Mouse (Mus musculus) common myeloid progenitor, adult 5-6 weeks (primary cell): ENCODE data around the gene Vps37d. TPM values are rescaled to one million over a fixed set of nuclear protein-coding genes. Genes with fewer than 3 reads are reported as not detected.
A peak's percentile ranks its signal among the peaks of the same experiment; 100 is the strongest.
"Not testable (repeated sequence)": the region's sequence is repeated elsewhere in the genome, so short reads cannot be mapped to it uniquely, and the experiment has no call there.

Experiments used
- ATAC-seq: replicated peaks from 2 replicates; pipeline ENCODE4 v1.8.0; 2016; ENCODE audit warnings: low read depth, mild to moderate bottlenecking, moderate TSS enrichment, inconsistent platforms; ENCODE audit not compliant: poor library complexity, severe bottlenecking
- total RNA-seq: library from RNA; stranded (forward); fragments of 200-1000, 187-1606 nt; gene quantifications from 2 replicates; pipeline ENCODE4 v1.2.3, GENCODE M21; 2017

Gene Vps37d
- total RNA-seq, 1 experiment from 2014 or later: not detected

GRCm38 (mm10) chr5:135076931-135077505, 1.0 kb downstream of the Vps37d start:
- ATAC-seq: no peak

DNA sequence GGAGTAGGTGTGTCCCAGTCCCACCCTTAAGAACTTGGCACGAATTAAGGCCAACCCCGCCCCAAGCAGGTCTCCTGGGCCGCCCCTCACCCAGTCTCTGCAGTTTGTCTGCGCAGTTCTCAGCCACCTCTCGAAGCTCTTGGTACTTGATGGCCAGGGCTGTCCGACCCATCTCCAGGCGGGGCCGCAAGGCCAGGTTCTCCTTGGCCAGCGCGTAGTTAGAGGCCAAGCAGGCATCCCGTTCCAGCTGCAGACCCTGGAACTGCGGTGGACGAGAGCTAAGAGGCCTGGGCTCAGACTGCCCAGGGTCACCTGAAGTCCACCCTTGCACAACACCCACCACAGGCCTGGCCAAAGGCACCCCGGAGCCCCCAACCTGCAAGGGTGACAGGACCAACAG, 1.7 kb downstream of the Vps37d start:
- no peak for ATAC-seq

DNA sequence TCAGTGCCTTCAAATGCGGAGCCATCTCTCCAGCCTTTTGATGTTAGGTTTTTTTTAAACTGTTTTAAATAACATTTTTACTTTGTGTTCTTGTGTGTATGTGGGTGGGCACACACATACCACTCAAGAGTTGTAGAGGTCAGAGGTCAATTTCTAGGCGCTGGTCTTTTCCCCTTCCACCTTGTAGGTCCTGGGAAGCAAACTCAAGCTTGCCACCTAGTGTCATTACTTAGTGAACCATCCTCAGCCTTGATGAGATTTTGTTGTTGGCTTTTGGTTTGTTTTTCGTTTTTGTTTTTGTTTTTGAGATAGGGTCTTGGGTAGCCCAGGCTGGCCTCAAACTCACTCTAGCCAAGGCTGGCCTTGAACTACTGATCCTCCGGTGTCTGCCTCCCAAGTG, 2.4 kb downstream of the Vps37d start:
- no peak for ATAC-seq

DNA sequence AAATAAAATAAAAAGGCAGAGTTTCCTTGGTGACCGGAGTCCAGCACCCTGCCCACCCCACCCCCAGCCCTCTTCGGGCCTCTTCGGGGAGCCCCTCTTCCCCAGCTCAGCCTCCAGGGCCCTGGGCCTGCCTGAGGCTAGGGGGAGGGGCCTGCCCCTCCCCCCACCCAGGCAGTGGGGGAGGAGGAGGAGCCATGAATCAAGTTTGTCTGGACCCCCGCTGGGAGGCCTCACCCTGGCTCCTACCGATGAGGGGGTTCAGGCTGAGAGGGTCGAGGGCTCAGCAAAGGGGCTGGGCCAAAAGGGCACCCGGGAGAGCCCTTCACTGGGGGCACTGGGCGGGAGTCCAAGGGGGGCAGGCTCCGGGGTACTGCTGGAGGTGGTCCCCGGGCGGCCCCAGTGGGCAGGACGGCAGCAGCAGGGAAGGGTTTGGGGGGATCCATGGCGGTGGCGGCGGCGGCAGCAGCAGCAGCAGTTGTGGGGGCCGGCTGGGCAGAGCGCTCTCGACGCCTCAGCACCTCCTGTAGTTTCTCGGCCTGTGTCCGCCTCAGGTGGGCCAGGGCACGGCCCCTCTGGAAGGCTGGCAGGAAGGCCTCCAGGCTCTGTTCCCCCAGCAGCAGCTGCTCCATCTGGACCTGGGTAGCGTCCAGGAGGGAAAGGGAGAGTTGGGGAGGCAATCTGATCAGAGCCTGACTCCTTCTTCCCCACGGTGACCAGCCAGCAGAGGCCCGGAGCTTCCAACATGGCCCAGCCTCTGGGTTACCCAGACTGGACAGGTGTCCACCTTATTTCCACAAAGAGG, 4.5 kb downstream of the Vps37d start:
- ATAC-seq: no peak

- no peak for ATAC-seq
Measured at GRCm38 (mm10) chr5:135072720-135073119, 5.3 kb downstream of the Vps37d start.

- ATAC-seq: no peak
Measured at GRCm38 (mm10) chr5:135072061-135072460, 6.0 kb downstream of the Vps37d start.

DNA sequence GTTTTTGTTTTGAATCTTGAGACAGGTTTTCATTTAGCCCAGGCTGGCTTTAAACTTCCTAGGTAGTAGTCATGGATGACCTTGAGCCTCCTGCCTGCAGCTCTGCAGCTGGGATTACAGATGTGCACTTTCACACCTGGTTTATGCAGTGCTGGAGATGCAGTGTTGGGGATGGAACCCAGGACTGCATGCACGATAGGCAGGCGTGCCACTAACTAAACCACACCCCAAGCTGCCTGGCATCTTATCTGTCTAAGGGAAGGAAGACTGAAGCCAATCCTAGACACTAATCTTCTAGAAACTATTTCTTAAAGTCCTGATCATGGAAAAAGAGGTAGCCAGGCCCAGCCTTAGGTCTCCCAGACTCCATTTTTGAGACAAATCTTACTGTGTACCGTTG, 7.6 kb downstream of the Vps37d start:
- ATAC-seq: no peak; the same call in 1 of the 2 replicates

DNA sequence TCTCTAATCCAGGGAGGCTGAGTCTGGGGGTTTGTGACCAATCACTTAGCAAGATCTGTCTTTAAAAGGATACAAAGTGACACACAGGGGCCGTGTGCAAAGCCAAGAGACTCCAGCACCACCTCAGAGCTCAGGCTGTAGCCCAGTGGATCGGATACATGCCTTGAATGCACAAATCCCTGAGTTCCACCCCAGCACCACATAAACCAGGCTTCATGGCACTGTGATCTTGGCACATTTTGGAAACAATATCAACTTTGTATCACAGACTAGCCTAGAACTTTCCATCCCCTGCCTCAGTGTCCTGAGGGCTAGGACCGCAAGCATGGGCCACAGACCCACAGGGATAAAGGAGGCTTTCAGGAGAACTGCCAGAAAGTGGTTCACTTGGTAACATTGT, 12.1 kb downstream of the Vps37d start:
- no peak for ATAC-seq

- not testable (repeated sequence) for ATAC-seq
Measured at GRCm38 (mm10) chr5:135064909-135065446, 13.1 kb downstream of the Vps37d start, which contains the start of gene Bud23. Bud23 (minus strand) TSS chr5:135064959.

- ATAC-seq: peak; percentile 55; the same call in 1 of the 2 replicates
Measured at GRCm38 (mm10) chr5:135064382-135064766, 13.7 kb downstream of the Vps37d start.

DNA sequence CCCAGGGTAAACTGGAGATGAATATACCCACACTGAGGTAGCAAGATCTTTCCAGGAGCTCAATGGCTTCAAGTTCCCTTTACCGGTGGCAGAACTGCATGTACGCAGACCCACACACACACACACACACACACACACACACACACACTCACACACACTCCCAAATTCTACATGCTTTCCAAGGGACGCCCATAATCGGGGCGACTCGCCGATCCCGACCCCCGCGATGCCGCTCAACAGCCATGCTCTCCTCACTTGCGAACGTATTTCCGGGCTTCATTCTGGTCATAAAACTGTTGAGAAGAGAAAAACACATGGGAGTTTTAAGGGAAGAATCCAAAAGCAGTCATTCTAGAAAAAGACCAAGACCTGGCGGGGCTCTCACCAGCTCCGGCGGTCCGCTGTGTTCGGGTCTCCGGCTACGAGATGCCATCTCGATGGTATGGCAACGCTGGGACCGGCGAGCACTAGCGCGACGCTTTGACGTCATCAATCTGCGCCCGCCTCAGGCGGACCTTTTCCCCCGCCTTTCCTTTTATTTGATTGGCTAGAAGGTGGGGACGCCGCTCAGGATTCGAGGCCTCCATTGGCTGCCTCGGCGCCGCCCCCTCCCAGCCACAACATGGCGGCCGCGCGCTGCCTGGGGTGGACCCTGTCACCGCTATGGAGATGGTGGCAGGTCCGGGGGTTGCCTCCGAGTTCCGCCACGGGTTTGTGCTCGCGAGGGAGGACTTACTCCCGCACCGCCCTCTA, 14.3 kb downstream of the Vps37d start, which contains the start of gene Dnajc30:
Dnajc30 (plus strand) TSS at position 574 of the 753 bp plus-strand sequence.
- ATAC-seq: peak; percentile 99

DNA sequence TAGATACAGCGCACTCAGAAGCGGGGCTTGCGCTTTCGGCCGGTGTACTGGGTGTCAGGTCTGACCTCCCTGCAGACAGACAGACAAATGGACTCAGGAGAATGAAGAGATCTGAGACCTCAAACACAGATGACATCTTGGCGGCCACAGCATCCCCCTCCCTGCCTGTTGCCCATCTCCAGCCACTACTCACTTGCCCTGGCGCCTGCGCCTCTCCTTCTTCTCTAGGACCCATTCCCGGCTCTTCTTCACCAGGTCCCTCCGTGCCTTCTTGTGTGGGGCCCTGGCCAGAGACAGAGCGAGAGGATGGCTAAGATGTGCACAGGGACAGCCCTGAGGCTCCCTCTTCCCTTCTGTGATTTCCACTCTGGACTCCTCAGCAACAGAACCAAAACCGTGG, 24.7 kb downstream of the Vps37d start:
- ATAC-seq: no peak

DNA sequence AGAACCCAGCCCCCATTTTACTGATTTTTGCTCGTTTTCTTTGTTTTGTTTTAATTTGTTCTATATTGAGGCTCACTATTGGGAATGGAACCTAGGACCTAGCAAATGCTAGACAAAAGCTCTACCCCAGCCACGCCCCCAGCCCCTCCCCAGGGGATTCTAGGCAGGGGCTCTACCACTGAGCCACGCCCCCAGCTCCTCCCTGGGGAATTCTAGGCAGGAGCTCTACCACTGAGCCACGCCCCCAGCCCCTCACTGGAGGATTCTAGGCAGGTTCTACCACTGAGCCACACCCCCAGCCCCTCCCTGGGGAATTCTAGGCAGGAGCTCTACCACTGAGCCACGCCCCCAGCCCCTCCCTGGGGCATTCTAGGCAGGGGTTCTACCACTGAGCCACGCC, 28.8 kb downstream of the Vps37d start:
- ATAC-seq: not testable (repeated sequence)

GRCm38 (mm10) chr5:135048539-135048938, 29.5 kb downstream of the Vps37d start:
- ATAC-seq: no peak

DNA sequence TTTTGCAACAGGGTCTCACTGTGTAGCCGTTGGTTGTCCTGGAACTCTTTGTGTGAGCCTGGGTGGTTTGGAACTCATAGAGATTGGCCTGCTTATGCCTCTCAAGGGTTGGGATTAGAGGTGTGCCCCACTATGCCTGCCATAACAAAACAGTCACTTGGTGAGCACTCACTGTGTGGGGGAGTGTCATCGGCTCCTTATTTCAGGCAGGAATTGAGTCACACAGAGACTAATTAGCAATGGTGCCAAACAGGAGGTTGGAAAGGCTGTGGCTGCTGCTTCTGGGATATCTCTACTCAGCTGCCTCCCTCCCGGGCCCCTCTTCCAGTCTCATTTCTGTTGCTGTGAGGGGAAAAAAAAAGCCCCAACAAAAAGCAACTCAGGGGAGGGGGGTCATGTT, 33.5 kb downstream of the Vps37d start:
- no peak for ATAC-seq

GRCm38 (mm10) chr5:135042105-135042788, 35.8 kb downstream of the Vps37d start:
- ATAC-seq: no peak

GRCm38 (mm10) chr5:135040777-135041176, 37.3 kb downstream of the Vps37d start:
- ATAC-seq: no peak

DNA sequence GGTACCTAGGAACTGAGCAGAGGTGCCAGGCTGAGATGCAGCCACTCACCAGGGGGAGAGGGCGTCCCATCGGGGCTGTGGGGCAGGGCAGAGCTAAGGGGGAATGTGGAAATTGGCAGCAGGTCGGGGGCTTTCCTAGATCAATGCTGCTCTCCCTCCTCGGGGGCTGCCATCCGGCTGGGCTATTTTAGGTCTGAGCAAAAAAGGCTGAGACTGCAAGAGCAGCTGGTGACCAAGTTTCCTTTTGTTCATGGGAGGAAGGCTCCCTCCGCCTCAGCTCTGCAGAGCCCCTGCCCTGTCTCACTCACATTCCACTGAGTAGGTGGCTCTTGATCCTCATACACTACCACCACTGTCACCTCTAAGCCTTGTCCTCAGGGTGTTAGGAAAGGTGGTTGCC, 38.0 kb downstream of the Vps37d start:
- ATAC-seq: no peak

GRCm38 (mm10) chr5:135039541-135039940, 38.5 kb downstream of the Vps37d start:
- no peak for ATAC-seq

DNA sequence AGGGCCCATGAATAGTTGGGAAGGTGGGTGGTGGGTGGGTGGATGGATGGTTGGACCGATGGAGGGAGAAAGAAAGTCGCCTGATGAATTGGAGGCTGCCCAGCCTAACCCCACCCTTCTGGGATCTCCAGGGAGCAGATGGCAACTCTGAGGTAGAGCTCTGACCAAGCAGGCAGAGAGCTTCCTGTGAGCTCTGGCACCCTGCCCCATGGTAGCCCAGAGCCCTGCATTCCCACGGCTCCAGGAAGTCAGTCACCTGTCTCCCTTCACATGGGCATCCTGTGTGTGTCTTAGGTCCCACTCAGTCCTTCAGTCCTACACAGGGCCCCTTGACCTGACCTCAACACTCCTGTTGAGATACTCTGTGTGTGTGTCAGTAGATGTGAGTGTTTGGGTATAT, 40.1 kb downstream of the Vps37d start:
- no peak for ATAC-seq
